Mouse (Mus musculus) C2C12 (cell line): Measurements from ENCODE around the gene Slc4a8. TPM values are rescaled to one million over a fixed set of nuclear protein-coding genes. Genes with fewer than 3 reads are reported as not detected.

Source experiments
- H3K27me3 ChIP-seq: one replicate; pipeline ENCODE4 v1.6.1; 2011; ENCODE audit not compliant: control insufficient read depth, insufficient read depth, insufficient read length
- H3K36me3 ChIP-seq: one replicate; pipeline ENCODE4 v1.6.1; 2011; ENCODE audit not compliant: control insufficient read depth, insufficient read depth
- H3K4me3 ChIP-seq: one replicate; pipeline ENCODE4 v1.5.1; 2011; ENCODE audit warnings: mild to moderate bottlenecking, control low read depth; ENCODE audit not compliant: poor library complexity, insufficient read depth, severe bottlenecking
- H3K79me2 ChIP-seq: one replicate; pipeline ENCODE4 v1.6.1; 2011; ENCODE audit not compliant: control insufficient read depth, insufficient read depth
- H3K79me3 ChIP-seq: one replicate; pipeline ENCODE4 v1.6.1; 2011; ENCODE audit warnings: low read depth, control low read depth
- H3ac ChIP-seq: one replicate; pipeline ENCODE3; 2011; ENCODE audit warnings: low read depth; ENCODE audit not compliant: control insufficient read depth, insufficient read length
- CEBPB ChIP-seq: IDR thresholded peaks from one replicate; pipeline ENCODE4 v1.6.1; 2011; ENCODE audit warnings: low read depth, mild to moderate bottlenecking, control low read depth, moderate library complexity
- CTCF ChIP-seq: IDR thresholded peaks from one replicate; pipeline ENCODE4 v1.5.1; 2011; ENCODE audit not compliant: control insufficient read depth, insufficient read depth, insufficient read length
- FOSL1 ChIP-seq: IDR thresholded peaks from one replicate; pipeline ENCODE4 v1.8.0; 2011; ENCODE audit warnings: mild to moderate bottlenecking, low read length; ENCODE audit not compliant: poor library complexity, insufficient read depth, severe bottlenecking
- MAX ChIP-seq: IDR thresholded peaks from one replicate; pipeline ENCODE4 v1.6.1; 2011; ENCODE audit warnings: mild to moderate bottlenecking, control low read depth
- MYOD1 ChIP-seq: IDR thresholded peaks from one replicate; pipeline ENCODE4 v1.6.1; 2011; ENCODE audit warnings: low read depth; ENCODE audit not compliant: control insufficient read depth, insufficient read length
- MYOG ChIP-seq: IDR thresholded peaks from one replicate; pipeline ENCODE4 v1.6.1; 2011; ENCODE audit not compliant: control insufficient read depth, insufficient read length; ENCODE audit errors: extremely low read depth
- USF1 ChIP-seq: IDR thresholded peaks from one replicate; pipeline ENCODE4 v1.6.1; 2011; ENCODE audit warnings: low read depth, mild to moderate bottlenecking, control low read depth, moderate library complexity
- polyA plus RNA-seq: library from polyadenylated mRNA; unstranded; fragments of >200 nt; fragmentation: generic; extraction: Trizol; gene quantifications from one replicate; pipeline ENCODE4 v1.2.1, GENCODE M21; 2012; ENCODE audit warnings: missing spikeins

The Slc4a8 gene
- polyA plus RNA-seq, 1 experiment: 11.9 TPM

DNA sequence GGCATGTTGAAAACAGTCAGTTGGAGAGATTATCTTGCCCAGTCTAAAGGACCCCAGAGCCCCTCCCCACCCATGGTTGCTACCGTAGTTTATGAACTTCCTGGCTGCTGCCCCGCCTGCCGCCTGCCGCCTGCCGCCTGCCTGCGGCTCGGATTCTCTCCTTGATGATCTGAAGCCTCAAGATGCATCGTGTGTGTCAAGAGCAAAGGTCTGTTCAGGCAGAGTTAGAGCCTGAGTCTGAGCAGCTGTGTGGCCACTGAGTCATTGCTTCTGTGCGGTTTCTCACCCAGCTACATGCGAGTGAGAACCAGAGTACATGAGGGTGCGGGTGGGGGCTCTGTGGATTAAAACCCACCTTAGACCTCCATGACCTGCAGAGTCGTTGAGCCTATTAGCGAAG, 39.4 kb downstream of the Slc4a8 start:
- Histone ChIP-seq H3ac (no peak overlapping the region), H3K27me3 (no peaks in the 10 kb centered on the region), H3K36me3 (peaks cover 23% of the 10 kb centered on the region), H3K79me3 (no peaks in the 10 kb centered on the region), H3K4me3 (no peak overlapping the region), H3K79me2 (no peaks in the 10 kb centered on the region)
- no peak for TF ChIP-seq CTCF

- H3K79me2 ChIP-seq: no peaks in the 10 kb centered on the region
- peaks cover 9% of the 10 kb centered on the region for H3K36me3 ChIP-seq
- H3K79me3 ChIP-seq: no peaks in the 10 kb centered on the region
- no peak overlapping the region for H3K4me3 ChIP-seq
- no peak overlapping the region for H3ac ChIP-seq
- TF ChIP-seq CTCF: no peak
- TF ChIP-seq MYOD1: no peak
- TF ChIP-seq USF1: no peak
- no peak for TF ChIP-seq CEBPB
- H3K27me3 ChIP-seq: no peaks in the 10 kb centered on the region
Observed at GRCm38 (mm10) chr15:100808062-100808461, 46.5 kb downstream of the Slc4a8 start.

DNA sequence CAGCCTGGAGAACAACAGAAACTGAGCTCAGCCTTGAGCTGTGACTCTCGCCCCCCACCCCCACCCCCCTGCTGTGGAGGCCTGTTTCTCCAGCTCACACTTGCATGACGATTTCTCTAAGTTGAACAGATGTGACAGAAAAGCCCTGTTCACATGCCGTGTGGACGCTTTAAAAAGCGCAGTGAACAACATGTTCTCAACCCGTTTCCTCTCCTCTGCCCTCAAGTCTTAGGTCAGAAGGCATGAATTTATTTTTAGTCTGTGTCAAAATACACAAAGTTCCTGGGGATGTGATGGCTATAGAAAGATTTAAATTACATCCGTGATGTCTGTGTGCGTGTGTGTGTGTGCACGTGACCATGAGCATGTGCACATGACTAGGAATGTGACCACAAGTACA, 46.9 kb downstream of the Slc4a8 start:
- Histone ChIP-seq H3K36me3 (peaks cover 5% of the 10 kb centered on the region), H3K27me3 (no peaks in the 10 kb centered on the region), H3K4me3 (no peak overlapping the region), H3K79me3 (no peaks in the 10 kb centered on the region), H3K79me2 (no peaks in the 10 kb centered on the region), H3ac (no peak overlapping the region)
- TF ChIP-seq MYOG (no peak), MAX (no peak), CEBPB (no peak), USF1 (no peak), MYOD1 (no peak), CTCF (no peak), FOSL1 (no peak)

- TF ChIP-seq MYOD1: no peak
- peak; percentile 14 for TF ChIP-seq CEBPB
- Histone ChIP-seq H3K27me3 (no peaks in the 10 kb centered on the region), H3ac (no peak overlapping the region), H3K36me3 (peaks cover 3% of the 10 kb centered on the region), H3K4me3 (no peak overlapping the region), H3K79me2 (no peaks in the 10 kb centered on the region), H3K79me3 (no peaks in the 10 kb centered on the region)
Observed at GRCm38 (mm10) chr15:100810243-100810642, 48.7 kb downstream of the Slc4a8 start.

DNA sequence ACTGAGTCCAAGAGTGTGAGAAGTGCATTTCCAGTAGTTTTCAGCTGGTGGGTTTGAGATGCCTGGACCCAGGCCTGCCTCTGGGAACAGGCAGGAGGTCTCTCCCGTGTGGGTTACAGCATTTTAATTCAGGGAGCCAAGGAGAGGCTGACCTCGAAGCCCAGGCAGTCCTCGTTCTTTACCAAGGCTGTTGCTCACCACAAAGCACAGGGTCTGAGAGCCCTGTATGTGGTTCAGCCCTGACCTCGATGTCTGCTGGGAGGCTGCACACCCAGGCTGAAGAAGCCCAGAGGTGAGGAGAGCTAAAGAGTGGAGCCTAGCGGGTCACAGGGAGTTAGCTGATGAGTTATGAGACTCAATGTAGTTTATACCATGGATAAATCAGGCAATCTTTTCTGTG, 52.0 kb downstream of the Slc4a8 start:
- Histone ChIP-seq H3K79me2 (no peaks in the 10 kb centered on the region), H3K27me3 (no peaks in the 10 kb centered on the region), H3K4me3 (no peak overlapping the region), H3K79me3 (no peaks in the 10 kb centered on the region), H3ac (no peak overlapping the region), H3K36me3 (peaks cover 8% of the 10 kb centered on the region)
- TF ChIP-seq MYOD1 (no peak), CEBPB (no peak), CTCF (no peak), MYOG (no peak), MAX (no peak), FOSL1 (no peak), USF1 (no peak)

- no peak for TF ChIP-seq CEBPB
- no peak for TF ChIP-seq MYOD1
- TF ChIP-seq MAX: no peak
- no peak for TF ChIP-seq USF1
- no peak for TF ChIP-seq CTCF
- no peak for TF ChIP-seq FOSL1
- no peak for TF ChIP-seq MYOG
- no peaks in the 10 kb centered on the region for H3K79me2 ChIP-seq
- peaks cover 8% of the 10 kb centered on the region for H3K36me3 ChIP-seq
- no peaks in the 10 kb centered on the region for H3K79me3 ChIP-seq
- no peak overlapping the region for H3ac ChIP-seq
- no peaks in the 10 kb centered on the region for H3K27me3 ChIP-seq
- H3K4me3 ChIP-seq: no peak overlapping the region
Observed at GRCm38 (mm10) chr15:100814066-100814465, 52.5 kb downstream of the Slc4a8 start.
